In genomic region chr5:117614331-117615024, GRCm38 (mm10) we compare ENCODE assay signal across 9 mouse cellular contexts.
DNase-seq lines count a peak whose midpoint lies in the region; ATAC-seq and TF ChIP-seq lines count a peak whose summit lies in the region.
"Had no signal": no experiment of that assay in that cellular context is flagged by ENCODE, and none has a peak within 500 bp of the region (broad histone marks: within the 10 kb centered on the region; RNA-seq: fewer than 3 reads in every experiment).

No protein-coding gene starts in this region.

- H3K4me3 ChIP-seq in heart, embryonic 10.5 days, result no peak overlapping the region
- no peak overlapping the region for H3K4me3 ChIP-seq in layer of hippocampus, adult 2 months
- H3K4me3 ChIP-seq: limb, embryonic 13.5 days had no signal

- H3K27ac ChIP-seq in heart, embryonic 10.5 days, result no peak overlapping the region
- no peak overlapping the region for H3K27ac ChIP-seq in layer of hippocampus, adult 2 months
- H3K27ac ChIP-seq: limb, embryonic 13.5 days had no signal

- DNase-seq in CD4-positive, CD25-positive, alpha-beta regulatory T cell, adult 2 months (ENCODE audit: low read depth, low spot score), result peak; percentile 75
- peak; percentile 51 for DNase-seq in adrenal gland, adult 8-10 months
- peak; percentile 65 for DNase-seq in embryo, embryonic 11.5 days (ENCODE audit: low read depth, low spot score)
- peak; percentile 83 for DNase-seq in heart, embryonic 10.5 days (ENCODE audit: low spot score)
- peak; percentile 57 to 69 for DNase-seq in layer of hippocampus, adult 2 months (ENCODE audit: low spot score in 2 of 2)
- peak; percentile 81 for DNase-seq in lung, postnatal 14 days
- peak; percentile 4 to 10 for DNase-seq in spleen, postnatal 36 days (ENCODE audit: low spot score in 2 of 2)

- WGBS in heart, embryonic 10.5 days, result 30% methylated on average over 5 of the region's 5 CpGs

- ATAC-seq in CD4-positive, CD25-positive, alpha-beta regulatory T cell, adult 4 months, result no peak

- no peaks in the 10 kb centered on the region for H3K36me3 ChIP-seq in heart, embryonic 10.5 days
- H3K36me3 ChIP-seq: limb, embryonic 13.5 days had no signal

- H3K27me3 ChIP-seq in heart, embryonic 10.5 days (ENCODE audit: insufficient read depth, poor library complexity, severe bottlenecking), result no peaks in the 10 kb centered on the region

- H3K9me3 ChIP-seq in heart, embryonic 10.5 days, result no peaks in the 10 kb centered on the region
- H3K9me3 ChIP-seq: limb, embryonic 13.5 days had no signal

- TF ChIP-seq CTCF in layer of hippocampus, adult 2 months (conservative IDR thresholded peaks at IDR 0.05), result peak; percentile 85

- H3K4me1 ChIP-seq in heart, embryonic 10.5 days, result no peaks in the 10 kb centered on the region
- H3K4me1 ChIP-seq: limb, embryonic 13.5 days had no signal

Comparison
In these comparisons a context has a peak if more than half of its experiments do, and no peak if none do; other contexts are left out.
1. DNase-seq: peak in every context shown above with its lines; median percentile 83 in heart, embryonic 10.5 days; 81 in lung, postnatal 14 days; 75 in CD4-positive, CD25-positive, alpha-beta regulatory T cell, adult 2 months; 65 in embryo, embryonic 11.5 days; 63 in layer of hippocampus, adult 2 months; 51 in adrenal gland, adult 8-10 months; 7 in spleen, postnatal 36 days.